Mouse (Mus musculus): ENCODE measurements around the gene Eps15.

DNA sequence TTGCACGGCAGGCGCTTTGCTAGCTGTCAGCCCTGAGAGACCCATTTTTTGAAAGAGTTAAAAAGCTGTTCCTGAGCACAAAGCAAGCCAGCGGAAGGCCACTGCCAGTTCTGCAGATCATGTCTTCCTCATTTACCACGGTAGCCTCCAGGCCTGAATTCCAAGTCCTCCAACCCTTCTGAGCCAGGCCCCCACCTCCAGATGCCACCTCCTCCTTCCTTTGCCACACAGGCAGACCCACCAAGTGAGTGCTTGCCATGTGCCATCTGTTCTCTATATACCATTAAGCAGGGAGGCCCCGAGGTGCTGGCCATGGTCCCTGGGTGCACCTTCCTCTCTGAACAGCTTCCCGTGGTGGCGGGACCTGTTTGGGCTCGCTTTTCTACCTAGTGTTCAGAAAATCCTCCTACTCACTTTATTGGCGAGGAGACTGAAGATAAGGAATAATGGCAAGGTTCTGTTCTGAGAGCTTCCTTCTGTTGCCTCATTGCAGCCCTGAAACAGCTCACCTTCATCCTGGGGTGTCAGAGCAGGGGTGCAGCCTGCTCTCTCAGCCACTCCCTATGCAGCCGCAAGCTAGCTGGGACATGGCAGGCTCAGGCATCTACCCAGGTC lies 120.4 kb downstream of the Eps15 start:
- TF ChIP-seq POLR2A (IDR thresholded peaks at IDR 0.05; ENCODE audit: extremely low read depth, insufficient read depth, low read length) (no peak), CTCF (IDR thresholded peaks at IDR 0.05; ENCODE audit: low read depth, low read length) (no peak)
